Mouse (Mus musculus): Measurements from ENCODE around the gene Ksr1.

The Ksr1 gene

GRCm38 (mm10) chr11:79126963-79127362 is 19.2 kb downstream of the Ksr1 start:
- no peak for DNase-seq (ENCODE audit: low read depth, low spot score)

GRCm38 (mm10) chr11:79125775-79126174 is 20.4 kb downstream of the Ksr1 start:
- no peak for DNase-seq (ENCODE audit: low read depth, low spot score)

- DNase-seq (ENCODE audit: low read depth, low spot score): no peak
These were observed 23.7 kb downstream of the Ksr1 start for GRCm38 (mm10) chr11:79122556-79122955.

GRCm38 (mm10) chr11:79120087-79120486 is 26.1 kb downstream of the Ksr1 start:
- no peak for DNase-seq (ENCODE audit: low read depth, low spot score)

GRCm38 (mm10) chr11:79118918-79119377 is 27.3 kb downstream of the Ksr1 start:
- DNase-seq (ENCODE audit: low read depth, low spot score): no peak

- DNase-seq (ENCODE audit: low read depth, low spot score): no peak
These were observed 29.5 kb downstream of the Ksr1 start for GRCm38 (mm10) chr11:79116665-79117064.

GRCm38 (mm10) chr11:79115659-79116058 is 30.5 kb downstream of the Ksr1 start:
- DNase-seq (ENCODE audit: low read depth, low spot score): no peak

- no peak for DNase-seq (ENCODE audit: low read depth, low spot score)
These were observed 32.1 kb downstream of the Ksr1 start for GRCm38 (mm10) chr11:79114061-79114460.

- no peak for DNase-seq (ENCODE audit: low read depth, low spot score)
These were observed 32.8 kb downstream of the Ksr1 start for GRCm38 (mm10) chr11:79113397-79113796.

GRCm38 (mm10) chr11:79112559-79113302 is 33.5 kb downstream of the Ksr1 start:
- no peak for DNase-seq (ENCODE audit: low read depth, low spot score)

GRCm38 (mm10) chr11:79111864-79112558 is 34.2 kb downstream of the Ksr1 start:
- DNase-seq (ENCODE audit: low read depth, low spot score): no peak

GRCm38 (mm10) chr11:79110446-79110845 is 35.8 kb downstream of the Ksr1 start:
- no peak for DNase-seq (ENCODE audit: low read depth, low spot score)

GRCm38 (mm10) chr11:79107934-79108333 is 38.3 kb downstream of the Ksr1 start:
- DNase-seq (ENCODE audit: low read depth, low spot score): no peak

- no peak for DNase-seq (ENCODE audit: low read depth, low spot score)
These were observed 41.2 kb downstream of the Ksr1 start for GRCm38 (mm10) chr11:79104998-79105397.

- DNase-seq (ENCODE audit: low read depth, low spot score): no peak
These were observed 41.7 kb downstream of the Ksr1 start for GRCm38 (mm10) chr11:79104538-79104937.

GRCm38 (mm10) chr11:79104096-79104495 is 42.1 kb downstream of the Ksr1 start:
- DNase-seq (ENCODE audit: low read depth, low spot score): no peak

- no peak for DNase-seq (ENCODE audit: low read depth, low spot score)
These were observed 42.7 kb downstream of the Ksr1 start for GRCm38 (mm10) chr11:79103461-79103869.

GRCm38 (mm10) chr11:79102280-79102679 is 43.9 kb downstream of the Ksr1 start:
- DNase-seq (ENCODE audit: low read depth, low spot score): no peak

- no peak for DNase-seq (ENCODE audit: low read depth, low spot score)
These were observed 44.6 kb downstream of the Ksr1 start for GRCm38 (mm10) chr11:79101568-79101967.

GRCm38 (mm10) chr11:79099032-79099431 is 47.2 kb downstream of the Ksr1 start:
- DNase-seq (ENCODE audit: low read depth, low spot score): no peak

GRCm38 (mm10) chr11:79097736-79098135 is 48.5 kb downstream of the Ksr1 start:
- no peak for DNase-seq (ENCODE audit: low read depth, low spot score)

GRCm38 (mm10) chr11:79096673-79097072 is 49.5 kb downstream of the Ksr1 start:
- no peak for DNase-seq (ENCODE audit: low read depth, low spot score)

GRCm38 (mm10) chr11:79095713-79096112 is 50.5 kb downstream of the Ksr1 start:
- DNase-seq (ENCODE audit: low read depth, low spot score): no peak

All from embryo, embryonic 11.5 days (tissue).